Mouse (Mus musculus): ENCODE measurements around the gene Itgb5. TPM values are rescaled to one million over a fixed set of nuclear protein-coding genes. Genes with fewer than 3 reads are reported as not detected.

Itgb5 gene
- polyA plus RNA-seq (2012; rRNA removed): 43.0 and 44.7 TPM in 2 replicates

- peak within 1 kb of the TSS; percentile 48 for H3K4me3 ChIP-seq (ENCODE audit: insufficient read depth, low read length)
- no peaks in the 10 kb centered on the region for H3K4me1 ChIP-seq (ENCODE audit: control insufficient read depth, insufficient read depth, low read length)
- H3K27ac ChIP-seq (ENCODE audit: insufficient read depth, low read length): peak within 1 kb of the TSS; percentile 35; the same call in 1 of the 2 replicates
- TF ChIP-seq CTCF (IDR thresholded peaks at IDR 0.05; ENCODE audit: extremely low read depth, insufficient read depth, low read length) (no peak), POLR2A (IDR thresholded peaks at IDR 0.05; ENCODE audit: extremely low read depth, insufficient read depth, low read length) (no peak)
These were observed at the start of gene Itgb5 for GRCm38 (mm10) chr16:33829301-33829831. Gene Itgb5 (plus strand): TSS chr16:33829665.

GRCm38 (mm10) chr16:33781789-33782728 lies 47.4 kb upstream of the Itgb5 start:
- Histone ChIP-seq H3K4me1 (ENCODE audit: control insufficient read depth, insufficient read depth, low read length) (no peaks in the 10 kb centered on the region), H3K27ac (ENCODE audit: insufficient read depth, low read length) (no peak overlapping the region), H3K4me3 (ENCODE audit: insufficient read depth, low read length) (no peak overlapping the region)
- no peak for TF ChIP-seq POLR2A (IDR thresholded peaks at IDR 0.05; ENCODE audit: extremely low read depth, insufficient read depth, low read length)
- no peak for TF ChIP-seq CTCF (IDR thresholded peaks at IDR 0.05; ENCODE audit: extremely low read depth, insufficient read depth, low read length)

- Histone ChIP-seq H3K4me3 (ENCODE audit: insufficient read depth, low read length) (no peak overlapping the region), H3K27ac (ENCODE audit: insufficient read depth, low read length) (no peak overlapping the region), H3K4me1 (ENCODE audit: control insufficient read depth, insufficient read depth, low read length) (no peaks in the 10 kb centered on the region)
- TF ChIP-seq POLR2A (IDR thresholded peaks at IDR 0.05; ENCODE audit: extremely low read depth, insufficient read depth, low read length) (no peak), CTCF (IDR thresholded peaks at IDR 0.05; ENCODE audit: extremely low read depth, insufficient read depth, low read length) (no peak)
These were observed 46.8 kb upstream of the Itgb5 start for GRCm38 (mm10) chr16:33782729-33783091.

GRCm38 (mm10) chr16:33784547-33784946 lies 44.9 kb upstream of the Itgb5 start:
- TF ChIP-seq CTCF (IDR thresholded peaks at IDR 0.05; ENCODE audit: extremely low read depth, insufficient read depth, low read length) (no peak), POLR2A (IDR thresholded peaks at IDR 0.05; ENCODE audit: extremely low read depth, insufficient read depth, low read length) (no peak)
- H3K27ac ChIP-seq (ENCODE audit: insufficient read depth, low read length): no peak overlapping the region
- no peak overlapping the region for H3K4me3 ChIP-seq (ENCODE audit: insufficient read depth, low read length)
- no peaks in the 10 kb centered on the region for H3K4me1 ChIP-seq (ENCODE audit: control insufficient read depth, insufficient read depth, low read length)

GRCm38 (mm10) chr16:33785092-33785704 lies 44.3 kb upstream of the Itgb5 start:
- no peaks in the 10 kb centered on the region for H3K4me1 ChIP-seq (ENCODE audit: control insufficient read depth, insufficient read depth, low read length)
- H3K4me3 ChIP-seq (ENCODE audit: insufficient read depth, low read length): no peak overlapping the region
- H3K27ac ChIP-seq (ENCODE audit: insufficient read depth, low read length): no peak overlapping the region
- TF ChIP-seq CTCF (IDR thresholded peaks at IDR 0.05; ENCODE audit: extremely low read depth, insufficient read depth, low read length): no peak
- TF ChIP-seq POLR2A (IDR thresholded peaks at IDR 0.05; ENCODE audit: extremely low read depth, insufficient read depth, low read length): no peak

- Histone ChIP-seq H3K4me1 (ENCODE audit: control insufficient read depth, insufficient read depth, low read length) (no peaks in the 10 kb centered on the region), H3K4me3 (ENCODE audit: insufficient read depth, low read length) (no peak overlapping the region), H3K27ac (ENCODE audit: insufficient read depth, low read length) (no peak overlapping the region)
- TF ChIP-seq CTCF (IDR thresholded peaks at IDR 0.05; ENCODE audit: extremely low read depth, insufficient read depth, low read length): no peak
- no peak for TF ChIP-seq POLR2A (IDR thresholded peaks at IDR 0.05; ENCODE audit: extremely low read depth, insufficient read depth, low read length)
These were observed 42.6 kb upstream of the Itgb5 start for GRCm38 (mm10) chr16:33786657-33787390.

GRCm38 (mm10) chr16:33793846-33794791 lies 35.3 kb upstream of the Itgb5 start, which contains the start of gene Muc13:
Gene Muc13 (plus strand): TSS chr16:33794037.
- H3K4me1 ChIP-seq (ENCODE audit: control insufficient read depth, insufficient read depth, low read length): no peaks in the 10 kb centered on the region
- no peak within 1 kb of the TSS for H3K27ac ChIP-seq (ENCODE audit: insufficient read depth, low read length)
- no peak for TF ChIP-seq POLR2A (IDR thresholded peaks at IDR 0.05; ENCODE audit: extremely low read depth, insufficient read depth, low read length)
- no peak for TF ChIP-seq CTCF (IDR thresholded peaks at IDR 0.05; ENCODE audit: extremely low read depth, insufficient read depth, low read length)
- H3K4me3 ChIP-seq (ENCODE audit: insufficient read depth, low read length): no peak within 1 kb of the TSS

GRCm38 (mm10) chr16:33795106-33795505 lies 34.4 kb upstream of the Itgb5 start:
- Histone ChIP-seq H3K4me3 (ENCODE audit: insufficient read depth, low read length) (no peak overlapping the region), H3K27ac (ENCODE audit: insufficient read depth, low read length) (no peak overlapping the region), H3K4me1 (ENCODE audit: control insufficient read depth, insufficient read depth, low read length) (no peaks in the 10 kb centered on the region)
- TF ChIP-seq CTCF (IDR thresholded peaks at IDR 0.05; ENCODE audit: extremely low read depth, insufficient read depth, low read length) (no peak), POLR2A (IDR thresholded peaks at IDR 0.05; ENCODE audit: extremely low read depth, insufficient read depth, low read length) (no peak)
